Mouse (Mus musculus) small intestine, adult 2 months (tissue): Measurements from ENCODE around the gene Acox2.

Experiments used
- CTCF ChIP-seq: fragments of 200-500 bp; IDR thresholded peaks from 2 replicates; pipeline ENCODE4 v1.5.1; 2012; ENCODE audit warnings: low read depth, mild to moderate bottlenecking, control low read depth, inconsistent platforms, low read length, moderate library complexity, mixed read lengths; ENCODE audit not compliant: insufficient replicate concordance, insufficient read length; ENCODE audit errors: extremely low read depth
- POLR2A ChIP-seq: fragments of 200-500 bp; IDR thresholded peaks from 2 replicates; pipeline ENCODE4 v1.6.1; 2012; ENCODE audit warnings: low read depth, mild to moderate bottlenecking, control low read depth, inconsistent platforms, low read length, moderate library complexity

- TF ChIP-seq CTCF, result no peak
- no peak for TF ChIP-seq POLR2A
Measured at GRCm38 (mm10) chr14:8259166-8259565, at the start of gene Acox2.
